ENCODE assay signal across 8 mouse cellular contexts in the genomic region with DNA sequence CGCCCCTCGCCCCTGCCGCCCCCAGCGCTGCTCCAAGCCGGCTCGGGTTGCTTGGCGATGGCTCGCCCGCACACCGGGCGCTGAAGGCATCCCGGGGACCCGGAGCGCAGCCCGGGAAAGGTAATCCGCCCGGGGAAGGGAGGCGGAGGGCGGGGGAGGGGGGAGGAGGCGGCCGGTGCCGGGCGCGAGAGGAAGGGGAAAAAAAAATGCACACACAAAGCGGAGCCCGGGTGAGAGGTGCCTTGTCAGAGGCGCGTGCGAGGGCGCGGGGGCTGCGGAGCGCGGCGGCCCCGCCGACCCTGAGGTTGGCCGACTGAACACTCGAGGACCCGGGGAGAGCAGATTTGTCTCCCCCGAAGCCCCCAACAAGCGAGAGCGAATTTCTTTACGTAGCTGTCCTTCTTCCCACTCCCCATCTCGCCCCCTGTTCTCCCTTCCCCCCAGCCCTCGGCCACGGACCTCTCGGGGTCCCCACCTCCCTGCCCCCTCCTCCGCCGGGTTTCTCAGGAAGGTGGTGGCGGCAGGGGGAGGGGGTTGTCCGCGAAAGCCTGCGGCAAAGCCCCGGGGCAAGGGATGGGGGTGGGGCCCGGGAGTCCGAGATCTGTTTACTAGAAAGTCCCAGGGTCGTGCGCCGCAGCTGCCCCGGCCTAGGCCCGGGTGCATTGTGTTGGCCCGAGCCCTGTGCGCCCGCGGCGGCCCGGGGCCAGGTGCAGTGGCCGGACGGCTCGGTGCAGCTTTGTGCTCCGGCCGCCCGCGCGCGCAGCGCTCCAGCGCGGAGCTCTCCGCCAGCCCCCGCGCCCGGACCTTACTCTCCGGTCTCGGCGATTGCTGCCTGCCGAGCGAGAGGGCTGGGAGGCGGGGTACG. TPM values are rescaled to one million over a fixed set of nuclear protein-coding genes. Genes with fewer than 3 reads are reported as not detected.
DNase-seq lines count a peak whose midpoint lies in the region; ATAC-seq lines count a peak whose summit lies in the region.

No protein-coding gene starts in this region.

- H3K27me3 ChIP-seq in intestine, embryonic 16.5 days (replicated peaks; ENCODE audit: control insufficient read depth, insufficient read depth, low read length) = no peaks in the 10 kb centered on the region
- no peaks in the 10 kb centered on the region for H3K27me3 ChIP-seq in limb, embryonic 15.5 days

- H3K27ac ChIP-seq in intestine, embryonic 16.5 days (ENCODE audit: low read length) = peak overlapping the region; percentile 86
- peak overlapping the region; percentile 95 for H3K27ac ChIP-seq in limb, embryonic 15.5 days

- peak; percentile 5 to 16 for DNase-seq in lung, adult 18-20 months
- DNase-seq in lung, postnatal 25 days (ENCODE audit: low spot score) = no peak
- peak; percentile 85 for DNase-seq in embryo, embryonic 11 days
- DNase-seq in neural tube, embryonic 10.5 days (ENCODE audit: extremely low spot score, low spot score) = peak; percentile 89
- DNase-seq in thymus, postnatal 4 days = peak; percentile 35

- H3K4me1 ChIP-seq in intestine, embryonic 16.5 days (ENCODE audit: control insufficient read depth, insufficient read depth, low read length) = peaks cover 8% of the 10 kb centered on the region
- peaks cover 25% of the 10 kb centered on the region for H3K4me1 ChIP-seq in limb, embryonic 15.5 days

- peak overlapping the region; percentile 96 for H3K9ac ChIP-seq in intestine, embryonic 16.5 days (ENCODE audit: low read depth, low read length)
- peak overlapping the region; percentile 87 for H3K9ac ChIP-seq in limb, embryonic 15.5 days

- peak overlapping the region; percentile 91 for H3K4me3 ChIP-seq in intestine, embryonic 16.5 days (ENCODE audit: low read length)
- H3K4me3 ChIP-seq in limb, embryonic 15.5 days = peak overlapping the region; percentile 85

- H3K9me3 ChIP-seq in intestine, embryonic 16.5 days (ENCODE audit: control insufficient read depth, low read length) = no peaks in the 10 kb centered on the region
- no peaks in the 10 kb centered on the region for H3K9me3 ChIP-seq in limb, embryonic 15.5 days

- WGBS in intestine, embryonic 16.5 days = under 1% methylated on average over 89 of the region's 91 CpGs
- WGBS in limb, embryonic 15.5 days = under 1% methylated on average over 82 of the region's 91 CpGs

- peak; percentile 43 for ATAC-seq in granulocyte monocyte progenitor cell, adult 5-6 weeks (replicated peaks; ENCODE audit: poor library complexity, severe bottlenecking)
- peak; percentile 79 for ATAC-seq in intestine, embryonic 16.5 days
- peak; percentile 54 for ATAC-seq in limb, embryonic 15.5 days (ENCODE audit: insufficient number of reproducible peaks, low FRiP score, low TSS enrichment, low read depth)

- peak overlapping the region; percentile 98 for H3K4me2 ChIP-seq in intestine, embryonic 16.5 days (ENCODE audit: low read depth, low read length)
- H3K4me2 ChIP-seq in limb, embryonic 15.5 days = peak overlapping the region; percentile 94

- H3K36me3 ChIP-seq in intestine, embryonic 16.5 days (ENCODE audit: control insufficient read depth, insufficient read depth, low read length) = no peaks in the 10 kb centered on the region
- H3K36me3 ChIP-seq in limb, embryonic 15.5 days = no peaks in the 10 kb centered on the region

RNA-seq across cellular contexts. Expression of gene Mpped2, which starts 0.9 kb away (rescaled TPM):
- 0.62 TPM in 1 of 2 replicates, not detected in the other for total RNA-seq in granulocyte monocyte progenitor cell, adult 5-6 weeks (2014; fragmentation: Nextera tagmentation)
- not detected in 2 replicates for total RNA-seq in granulocyte monocyte progenitor cell, adult 5-6 weeks (2017)
- 17.4 and 20.2 TPM in 2 replicates for polyA plus RNA-seq in intestine, embryonic 16.5 days (2015; fragmentation: Nextera tagmentation; extraction: Ambion mirVana)
- polyA plus RNA-seq in limb, embryonic 15.5 days (2015; fragmentation: Nextera tagmentation; extraction: Ambion mirVana) = 55.5 and 67.3 TPM in 2 replicates
